Mouse (Mus musculus): ENCODE data around the gene Mob3c.
A peak's percentile ranks its signal among the peaks of the same experiment; 100 is the strongest.

The Mob3c gene

DNA sequence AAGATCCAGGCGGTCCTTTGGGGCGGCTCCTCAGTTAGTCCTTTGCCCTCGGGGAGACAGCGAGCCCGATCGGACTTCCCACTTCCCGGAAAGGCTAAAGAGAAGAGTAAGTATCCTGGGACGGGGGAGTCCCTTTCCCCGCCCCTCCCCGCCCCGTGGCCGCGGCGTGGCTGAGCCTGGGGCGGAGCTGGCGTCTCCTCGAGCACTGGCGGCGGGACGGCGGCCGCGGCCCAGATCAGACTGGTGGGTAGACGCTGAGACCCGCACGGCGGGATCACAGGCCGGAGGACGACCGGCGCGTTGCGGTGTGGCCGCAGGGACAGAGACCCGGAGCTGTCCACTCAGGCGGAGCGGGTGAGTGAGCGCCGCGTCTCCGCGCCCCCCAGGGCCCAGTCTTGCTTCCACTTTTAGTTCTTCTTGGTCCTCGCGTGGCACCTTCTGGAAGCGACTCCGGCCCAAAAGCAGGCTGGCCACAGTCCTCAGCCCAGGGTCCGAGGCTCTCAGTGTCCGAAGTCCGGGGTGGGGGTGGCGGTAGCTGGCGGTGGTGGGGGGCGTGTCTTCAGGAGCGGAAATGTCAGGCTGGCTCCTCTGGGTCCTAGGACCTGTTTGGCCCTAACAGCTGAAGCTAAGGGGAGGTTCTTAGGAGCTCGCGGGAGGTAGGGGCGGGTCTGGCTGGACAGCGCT lies at the start of gene Mob3c:
Gene Mob3c, plus strand, starts transcription at position 205 of the 684 bp plus-strand sequence.
- Histone ChIP-seq H3K36me3 (ENCODE audit: control insufficient read depth, insufficient read depth, low read length, poor library complexity, severe bottlenecking) (peaks cover 1% of the 10 kb centered on the region; the same call in 1 of the 2 replicates), H3K27me3 (ENCODE audit: control insufficient read depth, insufficient read depth, low read length, poor library complexity, severe bottlenecking) (no peaks in the 10 kb centered on the region)
- DNase-seq (ENCODE audit: low read depth, low spot score): peak; percentile 77

DNA sequence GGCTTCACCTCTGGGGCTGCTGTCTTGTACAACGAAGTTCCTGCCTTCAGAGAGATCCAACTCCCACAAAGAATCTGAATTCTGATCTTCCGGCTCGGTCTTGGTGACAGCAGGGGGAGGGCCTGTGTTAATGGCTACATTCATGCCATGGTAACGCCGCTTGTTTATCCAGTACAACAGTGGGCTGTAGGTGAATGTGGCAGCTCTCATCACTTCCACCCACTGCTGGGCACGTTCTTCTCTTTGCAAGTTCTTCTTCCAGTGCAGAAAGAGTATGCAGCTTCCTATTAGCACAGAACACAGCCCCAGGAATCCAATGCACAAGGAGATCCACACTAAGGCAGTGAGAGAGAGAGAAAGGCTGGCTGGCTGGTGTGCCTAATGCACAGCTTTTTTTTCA lies 47.6 kb upstream of the Mob3c start:
- DNase-seq (ENCODE audit: low read depth, low spot score): no peak
- peaks cover 2% of the 10 kb centered on the region for H3K36me3 ChIP-seq (ENCODE audit: control insufficient read depth, insufficient read depth, low read length, poor library complexity, severe bottlenecking)
- H3K27me3 ChIP-seq (ENCODE audit: control insufficient read depth, insufficient read depth, low read length, poor library complexity, severe bottlenecking): no peaks in the 10 kb centered on the region

DNA sequence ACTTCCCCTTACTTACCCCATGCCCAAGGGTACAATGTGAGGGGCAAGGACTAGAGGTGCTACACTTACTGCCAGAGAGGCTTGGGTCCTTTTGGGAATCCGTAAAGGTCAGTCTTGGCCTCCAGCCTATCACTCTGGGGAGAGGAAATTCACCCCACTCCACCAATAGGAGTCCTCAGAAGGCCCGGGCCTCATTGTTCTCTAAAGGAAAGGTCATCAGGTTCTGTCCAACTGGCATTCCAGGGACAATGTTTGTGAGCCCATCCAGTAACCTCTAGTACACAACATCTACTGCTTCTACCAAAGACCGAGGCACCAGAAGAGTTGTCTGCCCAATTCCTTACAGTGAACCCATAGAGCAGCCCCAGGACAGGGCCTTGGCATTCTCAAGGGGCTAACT lies 47.0 kb upstream of the Mob3c start, which contains the start of gene Tex38:
Gene Tex38, minus strand, starts transcription at position 101 of the 400 bp plus-strand sequence.
- Histone ChIP-seq H3K27me3 (ENCODE audit: control insufficient read depth, insufficient read depth, low read length, poor library complexity, severe bottlenecking) (no peaks in the 10 kb centered on the region), H3K36me3 (ENCODE audit: control insufficient read depth, insufficient read depth, low read length, poor library complexity, severe bottlenecking) (peaks cover 2% of the 10 kb centered on the region)
- DNase-seq (ENCODE audit: low read depth, low spot score): no peak

DNA sequence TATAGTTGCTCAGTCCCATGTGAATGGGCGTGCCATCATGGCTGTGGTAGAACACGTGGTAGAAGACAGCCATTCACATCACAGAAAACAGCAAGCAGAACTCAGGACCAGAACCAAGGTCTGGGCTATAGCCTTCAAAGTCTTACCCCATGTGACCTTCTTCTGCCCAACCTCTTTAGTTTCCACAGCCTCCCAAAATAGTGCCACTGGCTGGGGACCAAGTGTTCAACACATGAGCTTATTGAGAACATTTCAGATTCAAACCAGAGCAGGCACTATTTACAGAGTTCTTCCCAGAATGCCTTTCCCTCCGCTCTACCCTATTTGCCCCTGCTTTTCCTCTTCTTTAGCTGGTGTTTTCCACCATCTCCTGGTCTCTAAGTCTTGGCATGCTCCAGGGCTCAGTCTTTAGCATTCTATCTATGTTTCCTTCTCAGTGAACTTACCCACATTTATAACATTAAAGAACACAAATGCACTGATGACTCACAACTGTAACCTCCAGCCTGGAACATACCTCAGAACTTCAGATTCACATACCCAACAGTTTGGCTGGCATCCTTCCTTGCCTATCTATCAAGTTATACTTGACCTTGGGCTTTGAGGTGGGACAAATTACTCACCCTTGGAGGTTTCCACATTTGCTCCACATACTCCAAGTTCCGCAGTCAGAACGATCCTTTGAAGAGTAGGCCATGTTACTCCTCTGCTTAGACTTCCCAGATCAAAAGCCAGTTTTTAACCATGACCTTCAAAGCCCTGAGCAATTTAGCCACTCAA lies 45.7 kb upstream of the Mob3c start:
- no peaks in the 10 kb centered on the region for H3K27me3 ChIP-seq (ENCODE audit: control insufficient read depth, insufficient read depth, low read length, poor library complexity, severe bottlenecking)
- no peak for DNase-seq (ENCODE audit: low read depth, low spot score)
- no peaks in the 10 kb centered on the region for H3K36me3 ChIP-seq (ENCODE audit: control insufficient read depth, insufficient read depth, low read length, poor library complexity, severe bottlenecking)

DNA sequence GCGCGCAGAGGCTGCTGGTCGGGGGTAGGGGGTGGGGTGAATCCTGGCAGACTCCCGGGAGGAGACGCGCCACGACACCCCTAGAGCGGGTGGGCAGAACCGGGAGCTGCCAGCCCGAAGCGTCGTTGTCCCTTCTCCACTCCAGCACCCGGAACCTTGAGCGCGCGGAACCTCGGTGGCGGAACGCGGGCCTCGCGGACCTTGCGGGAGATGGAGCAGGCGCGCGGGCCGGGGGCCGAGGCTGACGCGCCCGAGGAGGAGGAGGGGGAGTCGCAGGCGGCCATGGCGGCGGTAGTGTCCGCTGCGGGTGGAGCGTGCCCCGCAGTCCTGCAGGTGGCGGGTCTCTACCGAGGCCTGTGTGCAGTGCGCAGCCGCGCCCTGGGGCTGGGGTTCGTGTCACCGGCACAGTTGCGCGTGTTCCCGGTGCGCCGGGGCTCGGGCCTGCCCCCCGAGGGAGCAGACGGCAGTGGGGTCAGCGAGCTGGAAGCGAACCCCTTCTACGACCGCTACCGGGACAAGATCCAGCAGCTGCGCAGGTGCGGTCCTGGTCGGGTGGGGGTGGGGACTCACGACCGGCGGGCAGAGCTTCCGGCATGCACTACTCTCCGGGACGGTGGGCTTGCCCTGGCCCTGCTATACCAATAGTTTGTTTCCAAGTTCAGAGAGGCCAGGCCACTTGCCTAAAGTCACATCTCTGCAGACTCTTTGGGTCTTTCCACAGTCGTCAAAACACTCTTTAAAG lies 43.0 kb upstream of the Mob3c start, which contains the start of gene Atpaf1:
Gene Atpaf1, plus strand, starts transcription at position 44 of the 742 bp plus-strand sequence.
- Histone ChIP-seq H3K27me3 (ENCODE audit: control insufficient read depth, insufficient read depth, low read length, poor library complexity, severe bottlenecking) (no peaks in the 10 kb centered on the region), H3K36me3 (ENCODE audit: control insufficient read depth, insufficient read depth, low read length, poor library complexity, severe bottlenecking) (no peaks in the 10 kb centered on the region; the same call in 1 of the 2 replicates)
- DNase-seq (ENCODE audit: low read depth, low spot score): peak; percentile 70

DNA sequence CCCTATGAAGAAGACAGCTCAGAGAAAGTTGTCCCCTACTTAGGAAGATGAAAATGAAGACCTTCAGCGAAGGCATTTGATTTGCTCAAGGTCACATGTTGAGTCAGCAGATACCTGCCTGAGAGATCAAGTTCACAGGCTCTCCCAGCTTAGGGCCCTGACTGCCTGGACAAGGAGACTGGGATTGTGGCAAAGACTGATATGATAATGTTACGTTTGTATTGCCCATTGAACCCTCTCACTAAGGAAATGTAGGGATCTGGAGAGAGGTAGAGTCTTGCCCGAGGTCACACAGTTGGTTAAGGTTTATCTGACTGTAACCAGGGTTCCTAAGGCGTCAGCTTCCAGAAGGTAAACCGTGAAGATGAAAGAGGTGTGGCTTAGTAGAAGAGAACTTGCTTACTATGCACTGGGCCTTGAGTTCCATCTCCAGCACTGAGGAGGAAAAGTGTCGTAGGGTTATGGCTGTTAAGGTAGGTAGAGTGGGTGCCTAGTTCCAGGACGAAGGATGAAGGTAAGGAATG lies 42.3 kb upstream of the Mob3c start:
- Histone ChIP-seq H3K27me3 (ENCODE audit: control insufficient read depth, insufficient read depth, low read length, poor library complexity, severe bottlenecking) (no peaks in the 10 kb centered on the region), H3K36me3 (ENCODE audit: control insufficient read depth, insufficient read depth, low read length, poor library complexity, severe bottlenecking) (no peaks in the 10 kb centered on the region; the same call in 1 of the 2 replicates)
- DNase-seq (ENCODE audit: low read depth, low spot score): no peak

DNA sequence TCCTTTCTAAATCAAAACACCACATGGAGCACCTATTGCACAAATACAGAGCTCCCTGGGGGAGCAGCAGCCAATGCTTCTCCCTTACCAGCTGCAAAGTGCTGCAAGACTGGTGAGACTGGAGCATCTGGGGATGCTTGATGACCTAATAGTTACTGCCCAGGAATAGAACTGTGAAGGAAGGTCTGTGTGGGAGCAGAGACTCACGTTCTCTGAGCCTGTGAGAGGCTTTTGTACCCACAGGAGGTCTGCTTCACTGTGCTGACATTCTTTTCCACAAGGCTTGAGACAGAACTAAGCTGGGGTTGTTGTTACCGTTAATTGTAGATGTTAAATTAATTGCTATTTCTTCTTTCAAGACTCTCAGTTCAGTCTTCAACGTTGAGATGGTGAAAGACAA lies 37.0 kb upstream of the Mob3c start:
- DNase-seq (ENCODE audit: low read depth, low spot score): no peak
- no peaks in the 10 kb centered on the region for H3K27me3 ChIP-seq (ENCODE audit: control insufficient read depth, insufficient read depth, low read length, poor library complexity, severe bottlenecking)
- peaks cover 2% of the 10 kb centered on the region for H3K36me3 ChIP-seq (ENCODE audit: control insufficient read depth, insufficient read depth, low read length, poor library complexity, severe bottlenecking)

DNA sequence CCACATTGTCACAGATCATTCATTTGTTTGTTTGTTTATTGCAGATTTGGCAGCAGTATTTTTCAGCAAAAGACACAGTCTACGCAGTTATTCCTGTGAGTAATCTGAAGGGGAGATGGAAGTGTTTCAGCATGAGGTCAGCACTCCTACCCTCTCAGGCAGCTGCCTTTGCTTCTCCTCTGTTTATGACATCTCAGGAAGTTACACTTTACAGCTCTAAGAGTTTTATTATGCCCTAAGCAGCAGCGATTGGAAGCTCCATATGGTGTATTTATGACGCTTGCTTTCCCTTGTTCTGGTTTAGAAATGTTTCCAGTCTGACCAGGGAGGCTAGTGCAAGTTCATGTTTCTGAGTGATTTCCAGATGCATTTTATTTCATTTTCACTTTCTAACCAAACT lies 32.5 kb upstream of the Mob3c start:
- no peak for DNase-seq (ENCODE audit: low read depth, low spot score)
- Histone ChIP-seq H3K36me3 (ENCODE audit: control insufficient read depth, insufficient read depth, low read length, poor library complexity, severe bottlenecking) (peaks cover 6% of the 10 kb centered on the region), H3K27me3 (ENCODE audit: control insufficient read depth, insufficient read depth, low read length, poor library complexity, severe bottlenecking) (no peaks in the 10 kb centered on the region)

DNA sequence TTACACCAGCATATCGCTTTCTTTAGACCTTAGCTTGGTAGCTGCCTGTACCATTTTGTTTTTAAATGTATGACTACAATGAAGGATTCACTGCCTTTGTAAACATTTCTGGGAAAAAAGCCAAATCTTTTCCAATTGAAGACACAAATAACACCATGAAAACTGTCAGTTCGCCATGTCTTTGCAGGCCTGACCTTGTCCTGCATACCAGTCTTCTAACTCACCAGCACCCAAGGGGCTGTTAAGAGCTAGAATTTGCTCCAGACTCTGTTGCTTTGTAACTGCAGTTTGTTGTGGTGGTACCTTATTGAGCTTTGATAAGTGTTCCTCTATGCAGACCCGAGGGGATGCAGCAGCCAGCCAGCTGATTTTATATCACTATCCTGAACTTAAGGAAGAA lies 27.9 kb upstream of the Mob3c start:
- no peaks in the 10 kb centered on the region for H3K27me3 ChIP-seq (ENCODE audit: control insufficient read depth, insufficient read depth, low read length, poor library complexity, severe bottlenecking)
- no peak for DNase-seq (ENCODE audit: low read depth, low spot score)
- peaks cover 11% of the 10 kb centered on the region for H3K36me3 ChIP-seq (ENCODE audit: control insufficient read depth, insufficient read depth, low read length, poor library complexity, severe bottlenecking)

DNA sequence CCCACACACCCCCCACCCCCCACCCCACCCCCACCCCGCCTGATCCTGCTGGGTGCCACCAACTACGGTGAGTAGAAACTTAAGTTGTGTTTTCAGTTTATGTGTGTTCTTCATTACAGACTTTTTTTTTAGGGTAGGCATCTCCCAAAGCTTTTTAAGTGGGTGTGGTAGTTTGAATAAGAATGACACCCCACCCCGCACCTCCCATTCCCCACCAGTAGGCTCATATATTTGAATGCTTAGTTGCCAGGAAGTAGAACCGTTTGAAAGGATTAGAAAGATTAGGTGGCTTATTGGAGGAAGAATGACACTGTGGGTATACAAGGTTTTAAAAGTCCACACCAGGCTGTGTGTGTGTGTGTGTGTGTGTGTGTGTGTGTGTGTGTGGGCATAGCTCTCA lies 15.6 kb upstream of the Mob3c start:
- H3K36me3 ChIP-seq (ENCODE audit: control insufficient read depth, insufficient read depth, low read length, poor library complexity, severe bottlenecking): peaks cover 2% of the 10 kb centered on the region; the same call in 1 of the 2 replicates
- no peaks in the 10 kb centered on the region for H3K27me3 ChIP-seq (ENCODE audit: control insufficient read depth, insufficient read depth, low read length, poor library complexity, severe bottlenecking)
- no peak for DNase-seq (ENCODE audit: low read depth, low spot score)

DNA sequence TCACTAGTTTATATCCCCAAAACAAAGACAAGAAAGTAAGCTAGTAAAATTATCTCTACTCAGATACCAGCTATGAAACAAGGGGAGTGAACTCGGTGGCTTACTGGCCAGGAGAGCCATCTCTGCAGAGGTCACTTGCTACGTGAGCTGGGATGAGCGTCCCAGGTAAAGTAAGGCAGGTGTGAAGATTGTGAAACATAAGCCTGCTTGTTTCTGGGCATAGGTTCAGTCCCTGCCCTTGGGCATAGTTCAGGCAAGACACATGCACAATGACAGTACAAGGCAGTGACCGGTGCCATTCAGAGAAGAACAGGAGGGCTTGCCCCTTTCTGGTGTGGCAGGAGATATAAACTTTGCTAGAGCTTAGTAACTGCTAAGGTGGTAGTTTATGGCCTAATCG lies 12.3 kb upstream of the Mob3c start:
- H3K36me3 ChIP-seq (ENCODE audit: control insufficient read depth, insufficient read depth, low read length, poor library complexity, severe bottlenecking): peaks cover 2% of the 10 kb centered on the region; the same call in 1 of the 2 replicates
- H3K27me3 ChIP-seq (ENCODE audit: control insufficient read depth, insufficient read depth, low read length, poor library complexity, severe bottlenecking): no peaks in the 10 kb centered on the region
- no peak for DNase-seq (ENCODE audit: low read depth, low spot score)

DNA sequence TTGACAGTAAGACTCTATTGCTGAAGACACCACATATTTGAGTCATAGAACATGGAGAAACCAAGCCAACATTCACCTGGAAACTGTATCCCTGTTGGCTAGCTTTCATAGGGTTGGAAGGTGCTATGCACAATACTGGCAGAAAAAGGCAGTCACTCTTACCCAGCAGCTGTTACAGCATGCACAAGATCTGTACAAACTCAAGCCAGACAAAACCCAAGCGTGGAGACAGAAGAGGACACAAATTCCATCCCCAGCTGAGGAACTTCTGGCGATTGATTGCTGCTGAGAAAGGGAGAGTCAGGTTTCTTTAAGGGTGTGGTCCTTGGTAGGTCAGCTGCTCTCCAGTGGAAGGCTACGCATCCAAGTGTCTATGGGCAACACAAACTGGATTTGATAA lies 7.7 kb upstream of the Mob3c start:
- Histone ChIP-seq H3K27me3 (ENCODE audit: control insufficient read depth, insufficient read depth, low read length, poor library complexity, severe bottlenecking) (no peaks in the 10 kb centered on the region), H3K36me3 (ENCODE audit: control insufficient read depth, insufficient read depth, low read length, poor library complexity, severe bottlenecking) (no peaks in the 10 kb centered on the region)
- no peak for DNase-seq (ENCODE audit: low read depth, low spot score)

DNA sequence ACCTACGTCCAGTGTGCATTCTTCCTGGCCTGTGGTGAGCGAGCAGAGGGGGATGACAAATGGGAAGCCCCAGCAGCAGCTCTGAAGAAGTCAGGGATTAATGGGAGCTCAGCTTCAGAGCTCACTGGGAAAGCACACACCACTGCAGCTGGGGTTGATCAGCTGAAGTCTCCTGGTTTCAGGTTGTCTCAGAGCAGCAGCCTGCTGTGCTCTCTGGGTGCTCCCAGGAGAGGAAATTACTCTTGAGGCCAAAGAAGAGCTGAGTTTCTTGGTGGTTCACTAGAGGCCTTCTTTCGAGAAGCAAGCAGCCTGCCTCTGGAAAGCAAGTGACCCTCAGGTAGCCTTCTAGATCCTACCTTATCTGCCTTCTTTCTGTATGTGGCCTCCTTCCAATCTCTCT lies 6.9 kb upstream of the Mob3c start:
- no peak for DNase-seq (ENCODE audit: low read depth, low spot score)
- no peaks in the 10 kb centered on the region; the same call in 1 of the 2 replicates for H3K36me3 ChIP-seq (ENCODE audit: control insufficient read depth, insufficient read depth, low read length, poor library complexity, severe bottlenecking)
- H3K27me3 ChIP-seq (ENCODE audit: control insufficient read depth, insufficient read depth, low read length, poor library complexity, severe bottlenecking): no peaks in the 10 kb centered on the region

DNA sequence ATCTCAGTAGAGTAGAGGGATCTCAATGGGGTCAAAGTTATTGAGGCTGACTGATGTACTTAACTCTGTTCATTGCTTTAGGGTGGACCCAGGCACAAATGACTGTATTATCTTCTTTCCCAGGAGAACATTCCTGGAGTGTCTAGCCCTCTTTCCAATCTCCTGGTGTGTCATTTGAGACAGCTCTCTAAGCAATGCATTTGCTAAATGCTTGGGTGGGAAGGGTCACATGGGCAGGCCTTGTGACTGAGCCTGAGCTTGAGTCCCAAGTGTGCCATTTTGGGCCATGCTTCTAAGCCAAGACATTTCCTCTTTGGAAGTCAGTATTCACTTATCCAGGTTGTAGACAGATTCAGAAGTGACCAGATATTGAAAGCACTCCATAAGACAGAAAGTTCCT lies 6.5 kb upstream of the Mob3c start:
- no peaks in the 10 kb centered on the region; the same call in 1 of the 2 replicates for H3K36me3 ChIP-seq (ENCODE audit: control insufficient read depth, insufficient read depth, low read length, poor library complexity, severe bottlenecking)
- H3K27me3 ChIP-seq (ENCODE audit: control insufficient read depth, insufficient read depth, low read length, poor library complexity, severe bottlenecking): no peaks in the 10 kb centered on the region
- no peak for DNase-seq (ENCODE audit: low read depth, low spot score)

All from splenic B cell, adult 2 months (primary cell).